Mouse (Mus musculus): ENCODE results near the gene Slc25a54.

DNA sequence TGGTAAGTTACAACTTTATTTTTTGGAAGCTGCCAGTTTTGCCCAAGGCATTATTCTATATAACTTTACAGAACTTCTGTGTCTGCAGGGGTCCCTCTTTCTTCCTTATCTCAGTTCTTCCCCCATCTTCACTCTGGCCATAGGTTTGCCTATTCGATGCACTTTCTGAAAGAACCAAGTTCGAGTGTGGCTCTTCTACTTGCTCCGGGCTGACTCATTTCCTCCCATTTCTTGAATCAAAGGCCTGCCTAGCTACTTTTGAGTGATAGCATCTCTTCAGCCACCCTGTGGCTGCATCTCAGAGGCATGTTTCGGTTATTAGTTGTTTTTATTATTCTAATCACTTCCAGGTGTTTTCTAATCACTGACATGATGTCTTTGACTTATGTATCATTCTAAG lies 43.8 kb downstream of the Slc25a54 start:
- no peak for TF ChIP-seq USF1 (IDR thresholded peaks at IDR 0.05; ENCODE audit: low read depth, low read length)
- TF ChIP-seq JUND (conservative IDR thresholded peaks at IDR 0.05; ENCODE audit: low read depth, low read length): no peak

All from CH12.LX (cell line).